Mouse (Mus musculus): ENCODE measurements around the gene Incenp.
"Not testable (repeated sequence)": the region's sequence is repeated elsewhere in the genome, so short reads cannot be mapped to it uniquely, and the experiment has no call there.

Gene Incenp

GRCm38 (mm10) chr19:9918176-9918861 lies 19.0 kb upstream of the Incenp start:
- no peak for DNase-seq

- DNase-seq = no peak
Measured at GRCm38 (mm10) chr19:9917727-9918126, 18.4 kb upstream of the Incenp start.

GRCm38 (mm10) chr19:9915935-9916334 lies 16.6 kb upstream of the Incenp start:
- peak; percentile 86 for DNase-seq

- DNase-seq = no peak
Measured at GRCm38 (mm10) chr19:9914346-9914745, 15.0 kb upstream of the Incenp start.

- DNase-seq = no peak
Measured at GRCm38 (mm10) chr19:9913784-9914183, 14.4 kb upstream of the Incenp start.

GRCm38 (mm10) chr19:9911314-9911754 lies 12.0 kb upstream of the Incenp start:
- peak; percentile 74 for DNase-seq

GRCm38 (mm10) chr19:9909351-9909750 lies 10.0 kb upstream of the Incenp start:
- DNase-seq = no peak

GRCm38 (mm10) chr19:9900696-9901095 lies 1.3 kb upstream of the Incenp start:
- not testable (repeated sequence) for DNase-seq

GRCm38 (mm10) chr19:9899780-9900146 lies 412 bp upstream of the Incenp start:
- no peak for DNase-seq

- DNase-seq = peak; percentile 13
Measured at GRCm38 (mm10) chr19:9898339-9899066, 848 bp downstream of the Incenp start.

- no peak for DNase-seq
Measured at GRCm38 (mm10) chr19:9896067-9896466, 3.3 kb downstream of the Incenp start.

GRCm38 (mm10) chr19:9886771-9887170 lies 12.6 kb downstream of the Incenp start:
- DNase-seq = no peak

GRCm38 (mm10) chr19:9886348-9886747 lies 13.0 kb downstream of the Incenp start:
- no peak for DNase-seq

GRCm38 (mm10) chr19:9878186-9878835 lies 21.0 kb downstream of the Incenp start:
- no peak for DNase-seq

GRCm38 (mm10) chr19:9865466-9865865 lies 33.9 kb downstream of the Incenp start:
- DNase-seq = no peak

- DNase-seq = no peak
Measured at GRCm38 (mm10) chr19:9864856-9865255, 34.5 kb downstream of the Incenp start.

GRCm38 (mm10) chr19:9860821-9861220 lies 38.5 kb downstream of the Incenp start:
- DNase-seq = not testable (repeated sequence)

- not testable (repeated sequence) for DNase-seq
Measured at GRCm38 (mm10) chr19:9849368-9850075, 49.8 kb downstream of the Incenp start.

- DNase-seq = no peak
Measured at GRCm38 (mm10) chr19:9847262-9847661, 52.1 kb downstream of the Incenp start, which contains the start of gene Scgb2a2. Scgb2a2 (plus strand) TSS chr19:9847562.

GRCm38 (mm10) chr19:9837341-9837715 lies 62.0 kb downstream of the Incenp start:
- DNase-seq = no peak

GRCm38 (mm10) chr19:9836581-9837340 lies 62.6 kb downstream of the Incenp start:
- peak; percentile 53 for DNase-seq
